Mouse (Mus musculus) 416B (cell line): ENCODE results near the gene Pbrm1.

Source experiments
- DNase-seq: peaks from one replicate; pipeline ENCODE4 v3.0.0; 2011; ENCODE audit warnings: low read depth

Pbrm1 gene

DNA sequence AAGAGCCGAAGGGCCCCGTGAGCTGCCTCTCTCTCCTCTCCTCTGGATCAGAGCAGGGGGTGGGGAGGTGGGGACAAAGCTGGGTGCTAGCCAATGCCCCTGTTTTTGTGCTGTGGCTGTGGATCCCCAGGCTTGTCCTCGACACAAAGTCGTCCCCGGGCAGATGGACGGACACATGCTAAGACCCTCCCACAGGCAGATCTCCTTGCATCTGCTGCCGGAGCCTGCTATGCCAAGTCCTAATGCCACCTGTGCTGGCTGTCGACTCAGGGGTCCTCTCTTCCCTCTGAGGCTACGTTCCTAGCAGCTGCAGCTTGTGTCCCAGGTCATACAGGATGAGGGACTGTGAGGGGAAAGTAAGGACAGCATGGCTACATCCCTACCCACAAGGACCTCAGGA is 147.9 kb downstream of the Pbrm1 start:
- DNase-seq: no peak

DNA sequence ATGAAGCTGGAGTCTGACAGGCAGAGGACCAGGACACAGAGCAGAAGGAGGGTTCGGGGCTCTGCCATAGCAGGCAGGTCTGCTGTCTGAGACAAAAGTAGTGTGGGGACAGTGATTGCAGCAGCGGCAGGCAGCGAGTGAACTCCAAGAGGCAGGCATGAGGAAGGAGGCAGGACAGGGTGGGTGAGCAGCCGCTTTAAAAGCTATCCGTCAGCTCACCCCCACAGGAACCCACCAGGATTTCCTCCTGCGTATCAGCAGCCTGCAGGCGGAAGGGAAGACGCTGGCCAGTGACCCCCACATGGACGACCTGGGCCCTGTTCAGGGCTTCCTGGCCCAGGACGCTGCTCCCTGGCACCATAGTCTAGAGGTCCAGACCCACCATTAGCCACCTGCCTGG is 149.5 kb downstream of the Pbrm1 start, which contains the start of gene Stab1:
Gene Stab1, minus strand, starts transcription at position 217 of the 400 bp plus-strand sequence.
- DNase-seq: peak; percentile 83

- DNase-seq: peak; percentile 36
Observed at GRCm38 (mm10) chr14:31169508-31169907, 150.6 kb downstream of the Pbrm1 start.

GRCm38 (mm10) chr14:31170963-31171362 is 152.0 kb downstream of the Pbrm1 start:
- no peak for DNase-seq
